Mouse (Mus musculus): ENCODE measurements at regions not wholly inside any gene's neighbourhood (a gene's known extent, or its start where the extent isn't known, plus 50 kb on each side); places are given as distances from the start of the nearest gene placed in this dataset.

DNA sequence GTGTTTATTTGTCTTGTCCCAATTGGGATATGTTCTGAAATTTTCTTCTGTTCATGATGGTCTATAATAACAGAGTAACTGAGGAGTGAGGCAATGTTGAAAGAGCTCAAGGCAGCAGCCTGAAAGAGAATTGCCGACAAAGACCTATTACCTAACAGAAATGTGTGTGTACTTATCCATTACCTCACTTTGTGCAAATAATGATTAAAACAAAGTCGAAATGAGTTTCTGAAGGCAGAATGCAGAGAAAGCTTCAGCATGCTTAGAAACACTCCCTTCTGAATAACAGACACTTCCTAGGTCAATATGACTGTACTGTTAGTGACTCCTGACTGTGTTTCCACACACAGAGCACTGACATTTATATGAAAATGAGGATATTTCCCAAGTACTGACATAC lies 63.0 kb downstream of the Kbtbd8 start:
- in situ Hi-C loops (cut with MboI, MseI), result no loop called here

DNA sequence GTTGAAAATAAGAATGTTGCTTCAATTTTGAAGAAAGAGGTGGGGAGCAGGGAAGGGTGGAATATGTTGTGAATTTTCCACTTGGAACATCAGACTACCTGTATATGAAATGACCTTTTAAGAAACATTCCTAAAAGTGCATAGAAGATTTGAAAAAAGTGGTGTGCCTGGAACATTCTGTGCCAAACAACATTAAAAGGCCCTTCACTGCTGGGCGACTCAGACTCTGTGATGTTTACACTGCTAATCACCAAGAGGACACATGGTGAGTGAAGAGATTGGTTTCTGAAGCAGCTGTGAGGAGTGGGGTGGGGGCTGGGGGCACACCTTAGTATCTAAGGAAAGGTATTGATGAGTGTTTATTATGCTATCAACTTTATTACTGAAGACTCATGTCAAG lies 65.2 kb downstream of the Kbtbd8 start:
- in situ Hi-C loops (cut with MboI, MseI), result no loop called here

DNA sequence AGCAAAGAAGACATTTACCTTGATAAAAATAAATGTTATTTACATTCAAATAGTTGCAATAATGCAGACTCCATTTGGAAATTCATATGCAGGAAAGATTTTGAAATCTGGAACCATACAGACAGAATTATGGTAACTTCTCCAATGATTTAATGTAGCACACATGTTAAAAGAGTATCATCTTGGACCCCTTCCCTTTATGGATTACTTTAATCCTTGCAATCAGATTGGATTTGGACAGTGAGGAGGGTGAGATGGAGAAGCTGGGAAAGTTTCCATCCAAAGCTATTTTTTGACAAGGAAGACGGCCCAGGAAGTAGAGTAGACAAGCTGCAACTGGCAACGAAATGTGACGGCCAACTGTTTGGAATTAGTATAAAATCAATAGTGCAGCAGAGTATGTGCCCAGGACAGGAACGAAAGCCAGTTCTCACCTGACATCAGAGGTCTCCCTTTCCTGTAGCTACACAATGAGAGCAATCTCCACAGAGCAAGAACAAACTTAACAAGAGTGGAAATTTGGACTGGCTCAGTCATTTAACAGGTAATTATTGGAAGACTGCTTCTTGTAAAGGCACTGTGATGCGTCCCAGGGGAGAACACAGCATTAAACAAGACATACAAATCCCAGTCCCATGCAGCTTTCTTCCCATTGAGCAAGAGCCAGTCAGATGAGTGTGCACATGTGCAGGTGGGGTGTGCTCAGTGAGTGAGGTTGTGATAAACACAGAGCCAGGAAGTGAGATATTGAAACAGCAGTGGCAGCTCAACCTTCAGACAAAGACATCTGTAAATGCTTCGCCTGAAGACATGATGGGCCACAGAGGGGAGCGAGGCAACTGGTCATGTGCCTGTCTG lies 68.3 kb downstream of the Kbtbd8 start:
- in situ Hi-C loops (cut with MboI, MseI), result no loop called here

DNA sequence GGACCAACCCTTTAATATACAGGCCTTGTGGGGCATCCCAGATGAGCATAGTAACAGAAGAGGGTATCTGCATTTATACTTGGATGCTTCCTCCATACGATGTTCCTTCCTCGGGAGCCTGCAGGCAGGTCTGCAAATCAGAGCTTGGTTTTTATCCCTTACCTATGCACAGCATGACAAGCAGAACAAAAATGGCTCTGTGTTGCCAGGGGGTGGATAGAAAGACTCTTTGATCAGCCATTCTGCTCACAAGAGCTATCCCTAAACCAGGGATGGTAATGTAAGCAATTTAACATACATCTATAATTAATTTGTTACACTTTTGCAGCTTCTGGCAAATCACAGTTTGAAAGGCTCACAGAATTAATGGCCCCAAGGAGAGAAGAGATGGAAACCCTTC lies 79.6 kb downstream of the Kbtbd8 start:
- in situ Hi-C loops (cut with MboI, MseI), result no loop called here

DNA sequence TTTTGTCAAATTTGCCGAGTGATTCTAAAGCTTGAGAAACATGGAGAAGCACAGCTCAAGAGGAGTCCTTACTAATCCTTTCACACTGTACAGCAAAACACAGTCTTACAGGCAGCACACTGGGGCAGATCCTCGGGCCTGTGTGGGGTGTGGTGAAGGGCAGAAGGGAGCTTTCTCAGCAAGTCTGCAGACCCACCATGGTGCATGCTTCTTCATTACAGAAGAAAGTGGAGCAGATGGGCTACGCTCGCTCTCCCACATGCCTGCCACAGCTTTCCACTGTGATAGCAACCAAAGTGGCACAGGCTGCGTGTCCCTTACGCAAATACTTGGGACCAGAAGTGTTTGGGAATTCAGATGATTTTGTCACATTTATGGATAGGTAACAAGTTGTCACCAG lies 81.6 kb downstream of the Kbtbd8 start:
- in situ Hi-C loops (cut with MboI, MseI), result no loop called here

DNA sequence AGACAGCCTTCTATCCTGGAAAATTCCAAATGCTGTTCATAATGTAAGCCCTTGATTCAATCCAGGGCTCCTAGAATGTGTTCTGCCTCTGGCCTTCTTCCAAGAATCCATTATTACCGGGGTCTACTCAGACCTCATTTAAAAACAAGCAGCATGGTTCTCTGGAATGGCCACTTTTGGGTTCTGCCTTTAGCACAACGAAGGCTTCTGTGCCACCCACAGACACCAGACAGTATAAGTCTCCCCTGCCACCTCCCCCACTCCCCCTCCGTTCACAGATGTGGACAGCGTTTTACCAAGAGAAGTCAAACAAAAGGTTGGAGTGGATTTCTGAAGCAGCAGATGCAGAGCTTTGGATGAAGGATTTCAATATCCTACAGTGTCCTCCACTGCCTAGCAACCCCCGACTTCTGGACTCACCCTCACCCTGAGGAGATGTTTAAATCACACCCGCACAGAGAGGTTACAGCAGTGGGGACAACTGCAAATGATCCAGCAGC lies 85.3 kb downstream of the Kbtbd8 start:
- in situ Hi-C loops (cut with MboI, MseI), result loop anchor here (10.0 kb wide), 1 partner anchor 98 kb away; no protein-coding TSS in a partner anchor

DNA sequence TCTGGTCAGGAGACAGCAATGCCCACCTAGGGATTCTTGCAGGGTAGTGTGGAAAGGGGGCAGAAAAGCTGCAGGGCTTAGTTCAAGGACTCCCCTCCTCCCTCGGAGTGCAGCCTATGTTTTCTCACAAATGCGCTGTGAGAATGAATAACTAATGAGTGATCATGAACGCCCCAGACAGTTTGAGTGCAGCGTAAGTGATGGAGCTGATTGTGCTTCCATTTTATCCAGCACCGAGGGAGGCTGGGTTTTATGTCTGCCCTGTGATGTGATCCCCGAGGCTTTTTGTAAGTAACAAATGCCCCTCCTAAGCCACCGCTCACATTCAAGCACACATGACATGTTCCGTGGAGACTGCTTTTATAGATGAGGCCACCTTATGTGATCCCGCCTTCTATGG lies 85.9 kb downstream of the Kbtbd8 start:
- in situ Hi-C loops (cut with MboI, MseI), result loop anchor here (10.0 kb wide), 1 partner anchor 98 kb away; no protein-coding TSS in a partner anchor

DNA sequence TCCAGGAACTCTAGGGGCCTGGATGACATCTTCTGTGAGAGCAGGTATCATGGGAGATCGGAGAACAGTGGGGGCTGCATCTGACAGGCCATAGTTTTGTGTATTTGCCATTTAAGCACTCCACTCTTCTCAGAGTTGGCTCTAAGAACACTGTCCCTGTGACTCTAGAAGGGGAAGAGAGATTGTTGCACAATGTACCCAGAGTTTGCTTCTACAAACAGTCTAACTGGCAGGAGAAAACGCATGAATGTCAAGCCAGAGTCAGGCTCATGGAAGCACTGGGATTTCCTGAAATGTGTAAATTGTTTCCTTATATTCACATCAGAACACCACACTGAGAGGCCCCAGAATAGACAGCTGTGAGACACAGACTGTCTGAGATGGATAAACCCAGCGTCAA lies 87.2 kb downstream of the Kbtbd8 start:
- in situ Hi-C loops (cut with MboI, MseI), result loop anchor here (10.0 kb wide), 1 partner anchor 99 kb away; no protein-coding TSS in a partner anchor

DNA sequence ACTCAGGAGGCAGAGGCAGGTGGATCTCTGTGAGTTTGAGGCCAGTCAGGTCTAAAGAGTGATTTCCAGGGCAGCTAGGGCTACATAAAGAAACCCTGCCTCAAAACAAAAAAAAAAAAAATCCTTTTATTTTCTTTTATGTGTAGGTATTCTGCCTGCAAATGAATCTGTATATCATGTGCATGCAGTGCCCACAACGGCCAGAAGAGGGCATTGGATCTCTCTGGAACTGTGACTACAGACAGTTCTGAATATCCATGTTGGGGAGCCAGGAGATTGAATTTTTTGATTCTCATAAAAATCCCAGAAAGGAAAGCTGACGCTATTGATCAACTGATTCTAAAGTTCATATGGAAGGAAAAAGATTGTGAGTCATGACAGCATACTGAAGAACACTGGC lies 90.0 kb downstream of the Kbtbd8 start:
- in situ Hi-C loops (cut with MboI, MseI), result loop anchor here (10.0 kb wide), 1 partner anchor 102 kb away; no protein-coding TSS in a partner anchor

DNA sequence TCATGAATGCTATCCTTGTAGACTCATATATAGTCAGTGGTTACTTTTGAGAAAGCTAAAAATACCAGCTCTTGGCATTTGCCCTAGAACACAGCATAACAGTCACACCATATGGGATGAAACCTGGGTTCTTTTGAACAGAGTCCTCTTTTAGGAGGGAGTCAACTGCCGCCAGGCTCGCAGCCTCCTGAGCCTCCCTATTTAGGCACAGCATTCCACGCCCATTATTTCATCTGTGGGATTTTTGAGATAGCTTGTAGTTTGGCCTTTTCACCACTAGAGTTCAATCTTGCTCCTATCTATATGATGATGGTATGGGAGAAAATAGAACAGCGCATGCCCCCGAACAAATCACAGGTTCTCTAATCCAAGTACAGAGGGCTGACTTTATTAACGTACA lies 100.4 kb downstream of the Kbtbd8 start:
- in situ Hi-C loops (cut with MboI, MseI), result no loop called here

DNA sequence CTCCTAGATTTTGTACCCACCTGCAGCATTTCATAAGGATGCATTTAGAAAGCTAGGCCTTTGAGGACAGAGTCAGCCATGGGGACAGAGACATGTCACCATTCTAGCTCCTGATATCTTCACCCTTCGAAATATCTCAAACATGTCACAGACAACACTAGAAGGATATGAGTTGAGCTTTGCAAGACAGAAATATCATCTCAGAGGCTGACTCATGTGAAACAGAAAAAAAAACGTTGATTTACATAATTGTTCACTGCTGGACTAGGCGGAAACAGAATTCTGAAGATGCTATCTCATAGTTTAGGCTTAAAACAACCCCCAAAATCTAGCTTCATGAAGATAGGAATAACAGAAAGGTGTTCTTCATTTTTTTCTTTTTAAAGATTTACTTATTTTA lies 101.8 kb downstream of the Kbtbd8 start:
- in situ Hi-C loops (cut with MboI, MseI), result no loop called here

DNA sequence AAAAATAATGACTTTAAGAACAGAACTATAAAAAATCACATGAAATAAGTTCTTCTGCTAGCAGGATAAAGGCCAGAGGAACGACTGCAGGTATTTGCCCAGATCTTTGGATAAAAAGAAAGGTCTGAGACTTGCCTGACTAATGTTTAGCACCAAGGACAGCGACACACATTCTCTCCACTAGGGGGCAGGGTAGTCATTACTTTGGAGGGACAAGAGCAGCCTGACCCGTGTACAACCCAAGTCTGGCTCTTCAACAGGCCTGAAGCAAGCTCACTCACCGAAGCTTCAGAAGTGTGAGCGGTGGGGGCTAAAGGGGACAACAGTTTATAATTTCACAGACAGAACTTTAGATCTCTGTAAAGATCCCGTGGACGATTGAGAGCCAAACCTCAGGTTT lies 98.4 kb upstream of the Gm10234 start:
- in situ Hi-C loops (cut with MboI, MseI), result loop anchor here (10.0 kb wide), 1 partner anchor 1781 kb away; no protein-coding TSS in a partner anchor

DNA sequence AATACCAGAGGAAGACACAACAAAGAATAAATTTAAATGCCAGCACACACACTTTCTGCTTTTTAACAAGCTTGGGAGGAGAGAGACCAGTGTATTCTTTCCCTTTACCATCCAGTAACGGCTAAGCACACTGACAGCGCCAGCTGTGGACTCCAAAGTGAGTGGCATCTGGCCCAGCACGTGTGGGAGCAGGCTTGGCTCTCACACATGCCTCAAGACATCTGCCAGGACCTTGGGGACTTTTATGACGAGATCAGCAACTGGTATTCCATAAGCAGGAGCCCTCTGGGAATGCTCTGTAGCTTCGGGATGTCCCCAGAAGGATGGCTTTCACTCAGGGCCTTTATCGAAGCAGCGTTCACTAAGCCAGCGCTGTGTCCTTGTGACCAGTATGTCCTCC lies 92.0 kb upstream of the Gm10234 start:
- in situ Hi-C loops (cut with MboI, MseI), result loop anchor here (10.0 kb wide), 1 partner anchor 1775 kb away; no protein-coding TSS in a partner anchor

DNA sequence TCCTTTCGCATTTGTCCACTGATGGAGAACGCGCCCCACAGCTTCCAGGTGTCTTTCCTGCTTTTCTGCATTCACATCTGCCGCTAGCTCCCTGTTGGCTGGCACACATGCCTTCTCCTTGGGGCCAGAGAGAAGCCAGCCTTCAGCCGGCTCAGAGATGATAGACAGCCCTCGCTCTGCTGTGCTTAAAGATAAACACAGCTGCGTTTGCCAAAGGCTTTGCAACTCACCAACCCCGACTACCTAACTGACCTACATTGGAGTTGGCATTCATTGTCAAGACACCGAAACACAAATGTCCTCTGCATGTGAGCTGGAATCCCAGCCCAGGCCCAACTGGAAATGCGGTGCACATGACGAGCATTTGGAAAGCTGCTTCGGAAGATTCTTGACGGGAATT lies 87.2 kb upstream of the Gm10234 start:
- in situ Hi-C loops (cut with MboI, MseI), result no loop called here

DNA sequence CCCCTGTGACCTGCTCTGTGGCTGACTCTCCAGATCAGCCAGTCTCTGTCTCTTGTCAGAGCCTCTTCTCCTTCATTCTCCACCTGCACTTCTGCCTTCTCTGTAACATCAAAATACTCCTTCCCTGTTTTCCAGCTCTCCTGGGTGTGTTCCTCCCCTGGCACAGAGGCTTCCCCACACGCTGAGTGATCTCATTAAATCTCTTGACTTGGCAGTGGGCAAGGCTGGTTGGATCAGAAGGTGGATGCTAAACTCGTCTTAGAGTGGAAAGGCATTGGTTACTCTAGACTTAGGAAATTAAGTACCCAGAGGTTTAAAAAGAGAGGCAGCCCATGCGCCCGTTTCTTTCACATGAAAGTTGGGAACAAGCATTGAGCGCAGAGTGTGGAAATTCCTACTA lies 78.3 kb upstream of the Gm10234 start:
- in situ Hi-C loops (cut with MboI, MseI), result no loop called here

DNA sequence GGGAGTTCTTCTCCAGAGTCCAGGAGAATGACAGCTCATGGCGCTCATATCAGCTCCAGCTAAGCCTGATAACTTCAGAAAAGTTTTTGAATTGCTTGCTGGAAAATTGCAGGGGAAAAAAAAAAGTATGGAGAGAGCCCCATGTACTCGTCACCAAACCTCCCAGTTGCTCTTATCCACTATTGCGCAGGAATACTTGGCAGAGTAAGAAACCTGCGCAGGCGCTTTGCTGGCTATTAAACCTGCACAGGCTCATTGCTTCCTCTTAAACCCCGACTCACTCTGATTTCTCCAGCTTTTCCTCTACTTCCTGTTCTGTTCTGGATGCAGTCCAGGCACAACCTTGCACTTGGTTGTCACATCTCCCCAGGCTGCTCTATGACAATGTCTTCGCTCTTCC lies 77.0 kb upstream of the Gm10234 start:
- in situ Hi-C loops (cut with MboI, MseI), result no loop called here

DNA sequence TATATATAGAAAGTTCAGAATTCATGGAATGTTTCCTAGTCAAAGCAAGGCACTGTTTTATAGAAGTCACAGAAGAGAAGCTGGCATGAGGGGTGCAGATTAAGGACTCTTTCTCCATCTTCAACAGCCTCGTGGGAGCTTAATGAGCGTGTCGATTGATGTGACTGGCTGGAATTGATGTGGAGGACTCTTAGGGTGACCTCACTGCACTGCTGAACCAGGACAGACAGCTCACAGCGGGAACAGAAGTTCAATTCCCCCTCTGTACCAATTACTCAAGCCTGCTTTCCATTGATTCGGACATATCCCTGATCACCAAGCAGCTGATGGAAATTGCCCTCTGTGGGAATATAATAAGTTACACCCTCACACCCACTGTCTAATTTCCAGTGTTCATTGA lies 65.6 kb upstream of the Gm10234 start:
- in situ Hi-C loops (cut with MboI, MseI), result no loop called here

DNA sequence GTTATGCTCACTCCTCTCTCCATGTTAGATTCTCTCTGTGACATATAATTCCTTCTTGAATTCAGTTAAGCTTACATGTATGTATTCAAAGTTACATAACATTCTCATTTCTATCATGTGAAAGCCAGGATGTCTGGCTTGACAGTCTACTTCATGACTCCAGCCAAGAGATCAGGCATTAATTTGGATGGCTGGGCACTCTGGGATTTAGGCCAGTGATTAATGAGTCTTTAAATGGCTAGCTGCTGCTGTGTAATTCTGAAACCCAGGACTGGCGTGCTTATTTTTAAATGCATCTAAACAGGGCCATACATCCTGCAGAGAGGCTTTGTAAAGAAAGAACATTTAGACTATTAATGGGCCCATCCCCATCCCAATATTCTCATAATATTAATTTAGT lies 60.9 kb upstream of the Gm10234 start:
- in situ Hi-C loops (cut with MboI, MseI), result no loop called here

DNA sequence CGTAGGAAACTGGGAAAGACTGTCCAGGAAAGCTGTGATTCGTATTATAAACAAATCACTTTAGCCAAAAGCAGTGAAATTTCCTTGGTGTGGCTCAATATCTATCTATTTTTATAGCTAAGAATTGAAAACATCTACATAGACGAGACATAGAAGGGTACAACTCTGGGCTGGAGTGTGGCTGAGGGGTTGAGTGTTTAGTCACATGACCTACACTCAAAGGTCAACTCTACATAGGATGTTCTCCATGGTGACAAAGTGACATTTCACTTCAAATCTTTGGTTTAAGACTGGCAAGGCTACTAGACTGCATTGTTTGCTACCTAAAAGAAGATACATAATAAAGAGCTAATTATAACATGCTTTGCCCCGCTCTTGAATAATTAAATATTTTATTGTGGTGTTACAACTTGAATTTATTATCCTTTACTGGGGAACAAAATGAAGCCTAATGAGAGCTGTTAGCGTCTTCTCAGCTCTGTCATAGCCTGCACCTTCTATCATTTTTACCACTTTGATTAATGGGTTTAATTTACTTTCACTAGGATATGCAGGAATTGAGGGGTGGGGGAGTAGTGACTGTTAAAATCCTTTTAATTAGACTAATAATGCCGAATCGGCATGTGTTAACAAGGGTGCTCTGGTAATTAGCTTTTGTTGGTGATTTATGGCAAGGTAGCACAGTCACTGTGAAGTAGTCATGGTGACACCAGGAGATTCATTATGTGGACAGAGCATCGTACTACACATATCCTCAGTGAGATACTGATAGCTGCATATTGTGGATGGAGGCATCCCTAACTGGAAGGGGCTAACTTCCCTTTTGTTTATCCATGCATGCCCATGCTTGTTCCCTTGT lies 57.7 kb upstream of the Gm10234 start:
- in situ Hi-C loops (cut with MboI, MseI), result no loop called here

DNA sequence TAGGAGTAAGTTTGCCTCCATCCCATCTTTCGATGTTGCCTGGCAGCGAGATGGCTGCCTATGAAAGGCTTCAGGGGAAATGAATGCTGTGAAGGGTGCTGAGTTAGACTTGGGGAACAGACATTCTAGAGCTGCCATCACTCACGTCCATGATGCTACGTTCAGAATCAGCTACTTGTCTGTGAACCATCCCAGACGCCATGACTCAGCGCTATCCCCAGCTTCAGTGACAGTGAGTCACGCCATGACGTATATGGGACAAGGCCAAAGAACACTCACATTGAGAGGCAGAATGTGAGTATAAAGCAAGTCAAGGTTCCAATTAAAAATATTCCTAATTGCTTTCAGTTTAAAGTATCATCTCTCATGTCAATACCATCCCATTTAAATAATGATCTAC lies 52.4 kb upstream of the Gm10234 start:
- in situ Hi-C loops (cut with MboI, MseI), result no loop called here

Measured in T-helper 2 cell (primary cell).